Mouse (Mus musculus): ENCODE results near the gene Ms4a18.

Gene Ms4a18

GRCm38 (mm10) chr19:10983146-10983545 lies 34.7 kb downstream of the Ms4a18 start:
- DNase-seq (ENCODE audit: low spot score in 2 of 2): peak in 1 of 2 experiments; percentile 19

- no peak for DNase-seq (ENCODE audit: low spot score in 2 of 2)
These were observed 37.6 kb downstream of the Ms4a18 start for GRCm38 (mm10) chr19:10980210-10980609.

GRCm38 (mm10) chr19:10979184-10980168 lies 38.4 kb downstream of the Ms4a18 start:
- peak; percentile 75 to 84 for DNase-seq (ENCODE audit: low spot score in 2 of 2)

GRCm38 (mm10) chr19:10976318-10976717 lies 41.5 kb downstream of the Ms4a18 start:
- DNase-seq (ENCODE audit: low spot score in 2 of 2): peak; percentile 36 to 61

- no peak for DNase-seq (ENCODE audit: low spot score in 2 of 2)
These were observed 42.6 kb downstream of the Ms4a18 start for GRCm38 (mm10) chr19:10975187-10975586.

- DNase-seq (ENCODE audit: low spot score in 2 of 2): peak; percentile 11 to 47
These were observed 43.5 kb downstream of the Ms4a18 start, which contains the start of gene Ms4a10 for GRCm38 (mm10) chr19:10974238-10974865. Ms4a10 (minus strand) TSS chr19:10974670.

GRCm38 (mm10) chr19:10973187-10973586 lies 44.6 kb downstream of the Ms4a18 start:
- no peak for DNase-seq (ENCODE audit: low spot score in 2 of 2)

- DNase-seq (ENCODE audit: low spot score in 2 of 2): no peak
These were observed 45.2 kb downstream of the Ms4a18 start for GRCm38 (mm10) chr19:10972660-10973059.

- peak; percentile 21 to 39 for DNase-seq (ENCODE audit: low spot score in 2 of 2)
These were observed 47.4 kb downstream of the Ms4a18 start for GRCm38 (mm10) chr19:10970457-10970856.

GRCm38 (mm10) chr19:10968578-10968977 lies 49.3 kb downstream of the Ms4a18 start:
- no peak for DNase-seq (ENCODE audit: low spot score in 2 of 2)

- no peak for DNase-seq (ENCODE audit: low spot score in 2 of 2)
These were observed 52.1 kb downstream of the Ms4a18 start for GRCm38 (mm10) chr19:10965721-10966120.

GRCm38 (mm10) chr19:10959978-10960346 lies 57.9 kb downstream of the Ms4a18 start:
- no peak for DNase-seq (ENCODE audit: low spot score in 2 of 2)

GRCm38 (mm10) chr19:10959085-10959977 lies 58.5 kb downstream of the Ms4a18 start:
- DNase-seq (ENCODE audit: low spot score in 2 of 2): peak in 1 of 2 experiments; percentile 70

GRCm38 (mm10) chr19:10952021-10952939 lies 65.6 kb downstream of the Ms4a18 start:
- DNase-seq (ENCODE audit: low spot score in 2 of 2): peak; percentile 41 to 45

GRCm38 (mm10) chr19:10949558-10949957 lies 68.3 kb downstream of the Ms4a18 start:
- DNase-seq (ENCODE audit: low spot score in 2 of 2): no peak

- peak; percentile 93 to 95 for DNase-seq (ENCODE audit: low spot score in 2 of 2)
These were observed 68.7 kb downstream of the Ms4a18 start, which contains the start of gene Ccdc86 for GRCm38 (mm10) chr19:10949112-10949511. Ccdc86 (minus strand) TSS chr19:10949266.

GRCm38 (mm10) chr19:10948416-10948815 lies 69.4 kb downstream of the Ms4a18 start:
- DNase-seq (ENCODE audit: low spot score in 2 of 2): peak in 1 of 2 experiments; percentile 13

GRCm38 (mm10) chr19:10947219-10947618 lies 70.6 kb downstream of the Ms4a18 start:
- no peak for DNase-seq (ENCODE audit: low spot score in 2 of 2)
